Mouse (Mus musculus) lung, postnatal 10 days (tissue): Measurements from ENCODE around the gene Rapgef5.

Source experiments
- DNase-seq: peaks from one replicate; pipeline ENCODE4 v3.0.0; 2021

Gene Rapgef5

GRCm38 (mm10) chr12:117622972-117623371 is 106.7 kb downstream of the Rapgef5 start:
- no peak for DNase-seq

GRCm38 (mm10) chr12:117627311-117627710 is 111.0 kb downstream of the Rapgef5 start:
- DNase-seq: no peak

- no peak for DNase-seq
These were observed 112.2 kb downstream of the Rapgef5 start for GRCm38 (mm10) chr12:117628321-117629093.

- DNase-seq: no peak
These were observed 115.9 kb downstream of the Rapgef5 start for GRCm38 (mm10) chr12:117632133-117632532.

- no peak for DNase-seq
These were observed 120.0 kb downstream of the Rapgef5 start for GRCm38 (mm10) chr12:117636139-117636772.

- no peak for DNase-seq
These were observed 120.7 kb downstream of the Rapgef5 start for GRCm38 (mm10) chr12:117636969-117637368.

- DNase-seq: no peak
These were observed 122.6 kb downstream of the Rapgef5 start for GRCm38 (mm10) chr12:117638833-117639232.

- no peak for DNase-seq
These were observed 123.3 kb downstream of the Rapgef5 start for GRCm38 (mm10) chr12:117639356-117640121.

- DNase-seq: no peak
These were observed 126.2 kb downstream of the Rapgef5 start for GRCm38 (mm10) chr12:117642512-117642911.

- DNase-seq: no peak
These were observed 129.5 kb downstream of the Rapgef5 start for GRCm38 (mm10) chr12:117645771-117646170.

- no peak for DNase-seq
These were observed 137.7 kb downstream of the Rapgef5 start for GRCm38 (mm10) chr12:117653920-117654472.

- no peak for DNase-seq
These were observed 140.7 kb downstream of the Rapgef5 start for GRCm38 (mm10) chr12:117656935-117657334.

GRCm38 (mm10) chr12:117657766-117658165 is 141.5 kb downstream of the Rapgef5 start:
- DNase-seq: peak; percentile 34

GRCm38 (mm10) chr12:117658821-117659220 is 142.5 kb downstream of the Rapgef5 start:
- DNase-seq: no peak

- peak; percentile 19 for DNase-seq
These were observed 144.1 kb downstream of the Rapgef5 start for GRCm38 (mm10) chr12:117660361-117660760.

- peak; percentile 40 for DNase-seq
These were observed 145.6 kb downstream of the Rapgef5 start for GRCm38 (mm10) chr12:117661871-117662270.

GRCm38 (mm10) chr12:117663637-117664036 is 147.4 kb downstream of the Rapgef5 start:
- DNase-seq: peak; percentile 72

- no peak for DNase-seq
These were observed 148.4 kb downstream of the Rapgef5 start for GRCm38 (mm10) chr12:117664644-117665043.

- DNase-seq: no peak
These were observed 150.1 kb downstream of the Rapgef5 start for GRCm38 (mm10) chr12:117666391-117666790.

GRCm38 (mm10) chr12:117669610-117670400 is 153.5 kb downstream of the Rapgef5 start:
- peak; percentile 25 for DNase-seq

GRCm38 (mm10) chr12:117673188-117673587 is 156.9 kb downstream of the Rapgef5 start:
- peak; percentile 31 for DNase-seq

- DNase-seq: no peak
These were observed 158.2 kb downstream of the Rapgef5 start for GRCm38 (mm10) chr12:117674511-117674910.
